Mouse (Mus musculus) limb, embryonic 14.5 days (tissue): ENCODE data around the gene Ranbp3l. TPM values are rescaled to one million over a fixed set of nuclear protein-coding genes. Genes with fewer than 3 reads are reported as not detected.

Experiments used
- ATAC-seq: fragments of 200-750 bp; cut with Nextera tagmentation; 2 replicates; pipeline ENCODE4 v1.8.0; 2017; ENCODE audit warnings: low read depth, moderate number of reproducible peaks, moderate TSS enrichment; ENCODE audit not compliant: low FRiP score
- DNase-seq: peaks from one replicate; pipeline ENCODE4 v3.0.0-alpha.2; 2015; ENCODE audit warnings: low spot score
- H3K27ac ChIP-seq: fragments of 300-500 bp; sonication (generic); replicated peaks from 2 replicates; pipeline ENCODE4 v1.5.1; 2014; ENCODE audit warnings: low read depth, mild to moderate bottlenecking, low read length, moderate library complexity, mixed read lengths
- H3K27me3 ChIP-seq: fragments of 300-500 bp; sonication (generic); 2 replicates; pipeline ENCODE4 v1.6.1; 2014; ENCODE audit warnings: low read length, mixed read lengths; ENCODE audit not compliant: control insufficient read depth, insufficient read depth
- H3K36me3 ChIP-seq: fragments of 300-500 bp; sonication (generic); 2 replicates; pipeline ENCODE4 v1.6.1; 2014; ENCODE audit warnings: mild to moderate bottlenecking, low read length, moderate library complexity, mixed read lengths; ENCODE audit not compliant: control insufficient read depth, insufficient read depth
- H3K4me1 ChIP-seq: fragments of 300-500 bp; sonication (generic); 2 replicates; pipeline ENCODE4 v1.6.1; 2014; ENCODE audit warnings: antibody characterized with exemption, low read length, mixed read lengths; ENCODE audit not compliant: control insufficient read depth, insufficient read depth
- H3K4me2 ChIP-seq: fragments of 300-500 bp; sonication (generic); replicated peaks from 2 replicates; pipeline ENCODE4 v1.6.1; 2014; ENCODE audit warnings: low read depth, mild to moderate bottlenecking, low read length, moderate library complexity; ENCODE audit not compliant: severe bottlenecking
- H3K4me3 ChIP-seq: fragments of 300-500 bp; sonication (generic); replicated peaks from 2 replicates; pipeline ENCODE4 v1.5.1; 2014; ENCODE audit warnings: low read length
- H3K9ac ChIP-seq: fragments of 300-500 bp; sonication (generic); 2 replicates; pipeline ENCODE4 v1.6.1; 2014; ENCODE audit warnings: mild to moderate bottlenecking, low read depth, low read length, moderate library complexity; ENCODE audit not compliant: severe bottlenecking
- H3K9me3 ChIP-seq: fragments of 300-500 bp; sonication (generic); 2 replicates; pipeline ENCODE4 v1.6.1; 2016; ENCODE audit warnings: low read length; ENCODE audit not compliant: control insufficient read depth
- POLR2A ChIP-seq: fragments of 200-500 bp; IDR thresholded peaks from 2 replicates; pipeline ENCODE4 v1.8.0; 2012; ENCODE audit warnings: inconsistent platforms, mild to moderate bottlenecking, moderate library complexity, borderline replicate concordance; ENCODE audit not compliant: insufficient read depth, insufficient read length; ENCODE audit errors: extremely low read depth
- WGBS: fragments of 180-500 bp; shearing (Covaris S2); extraction: QIAGEN DNeasy Blood & Tissue Kit; methylation state at CpG from one replicate; pipeline ENCODE4 v1.1.7; 2014; 5-methylcytosine and 5-hydroxymethylcytosine counted together
- polyA plus RNA-seq, 2 experiments: library from polyadenylated mRNA; depleted of rRNA in 1 of 2; stranded (reverse) in 1 of 2; unstranded in 1 of 2; fragments of >200 nt; fragmentation: Nextera tagmentation in 1 of 2; extraction: Ambion mirVana in 1 of 2; gene quantifications; 2 replicates each; pipeline versions ENCODE4 v1.2.1 to v1.2.3; 2012 to 2014

Gene Ranbp3l
- polyA plus RNA-seq, 2 experiments, result 0.56 to 0.64 TPM

GRCm38 (mm10) chr15:9055704-9056103 lies 88.0 kb downstream of the Ranbp3l start:
- Histone ChIP-seq H3K4me3 (no peak overlapping the region), H3K9ac (no peak overlapping the region), H3K36me3 (no peaks in the 10 kb centered on the region), H3K4me2 (no peak overlapping the region), H3K9me3 (no peaks in the 10 kb centered on the region), H3K27ac (no peak overlapping the region), H3K27me3 (no peaks in the 10 kb centered on the region), H3K4me1 (no peaks in the 10 kb centered on the region)
- no peak for ATAC-seq
- DNase-seq, result no peak
- TF ChIP-seq POLR2A, result no peak

DNA sequence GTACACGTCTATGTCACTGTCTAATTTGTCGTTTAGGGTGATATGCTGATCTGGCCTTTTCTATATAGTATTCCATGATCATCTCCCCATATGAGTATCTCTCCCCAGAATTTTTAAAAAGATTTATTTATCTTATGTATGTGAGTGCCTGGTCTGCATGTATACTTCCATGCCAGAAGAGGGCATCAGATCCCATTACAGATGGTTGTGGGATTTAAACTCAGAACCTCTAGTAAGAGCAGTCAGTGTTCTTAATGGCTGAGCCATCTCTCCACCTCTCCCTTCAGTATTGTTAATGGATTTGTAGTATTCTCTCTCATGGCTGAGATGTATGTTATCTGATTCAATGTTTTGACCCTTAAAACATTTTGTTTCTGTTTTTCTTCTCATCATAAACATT lies 92.1 kb downstream of the Ranbp3l start:
- ATAC-seq, result no peak
- no peak overlapping the region for H3K4me3 ChIP-seq
- no peak for DNase-seq
- no peak for TF ChIP-seq POLR2A
- H3K9me3 ChIP-seq, result no peaks in the 10 kb centered on the region
- H3K27ac ChIP-seq, result no peak overlapping the region
- H3K9ac ChIP-seq, result no peak overlapping the region
- H3K4me2 ChIP-seq, result no peak overlapping the region
- H3K36me3 ChIP-seq, result no peaks in the 10 kb centered on the region
- WGBS, result 90% methylated on average over 2 of the region's 2 CpGs
- no peaks in the 10 kb centered on the region for H3K27me3 ChIP-seq
- H3K4me1 ChIP-seq, result no peaks in the 10 kb centered on the region

- H3K9me3 ChIP-seq, result no peaks in the 10 kb centered on the region
- no peak overlapping the region for H3K9ac ChIP-seq
- no peaks in the 10 kb centered on the region for H3K36me3 ChIP-seq
- no peak for DNase-seq
- no peak for ATAC-seq
- WGBS, result 69% methylated on average over 7 of the region's 7 CpGs
- no peak overlapping the region for H3K4me2 ChIP-seq
- H3K4me1 ChIP-seq, result no peaks in the 10 kb centered on the region
- no peak overlapping the region for H3K4me3 ChIP-seq
- H3K27me3 ChIP-seq, result no peaks in the 10 kb centered on the region
- no peak for TF ChIP-seq POLR2A
- H3K27ac ChIP-seq, result no peak overlapping the region
These were observed 93.6 kb downstream of the Ranbp3l start for GRCm38 (mm10) chr15:9061150-9061882.

DNA sequence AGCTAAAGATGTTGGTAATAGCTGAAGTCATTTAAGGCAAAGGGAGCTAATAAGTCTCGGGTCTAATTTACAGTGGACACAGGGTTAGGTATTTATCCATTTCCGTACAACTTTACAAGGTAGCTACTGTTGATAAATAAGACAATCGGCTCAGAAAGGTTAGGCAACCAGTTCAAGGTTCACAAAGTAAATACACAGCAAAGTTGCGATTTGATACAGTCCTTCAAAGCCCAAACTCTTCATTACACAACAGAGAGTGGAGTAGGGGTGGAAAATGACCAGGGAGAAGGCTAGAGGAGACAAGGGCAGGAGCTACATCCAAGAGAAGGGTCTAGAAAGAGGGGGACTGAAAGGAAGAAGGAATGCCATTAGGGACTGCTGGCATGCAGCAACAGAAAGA lies 101.1 kb downstream of the Ranbp3l start:
- H3K9ac ChIP-seq, result no peak overlapping the region
- H3K36me3 ChIP-seq, result no peaks in the 10 kb centered on the region
- peaks cover 15% of the 10 kb centered on the region for H3K4me1 ChIP-seq
- no peak overlapping the region for H3K4me3 ChIP-seq
- no peaks in the 10 kb centered on the region for H3K9me3 ChIP-seq
- no peak overlapping the region for H3K27ac ChIP-seq
- 86% methylated on average over 4 of the region's 4 CpGs for WGBS
- H3K4me2 ChIP-seq, result no peak overlapping the region
- DNase-seq, result no peak
- no peaks in the 10 kb centered on the region for H3K27me3 ChIP-seq
- TF ChIP-seq POLR2A, result no peak
- no peak for ATAC-seq

DNA sequence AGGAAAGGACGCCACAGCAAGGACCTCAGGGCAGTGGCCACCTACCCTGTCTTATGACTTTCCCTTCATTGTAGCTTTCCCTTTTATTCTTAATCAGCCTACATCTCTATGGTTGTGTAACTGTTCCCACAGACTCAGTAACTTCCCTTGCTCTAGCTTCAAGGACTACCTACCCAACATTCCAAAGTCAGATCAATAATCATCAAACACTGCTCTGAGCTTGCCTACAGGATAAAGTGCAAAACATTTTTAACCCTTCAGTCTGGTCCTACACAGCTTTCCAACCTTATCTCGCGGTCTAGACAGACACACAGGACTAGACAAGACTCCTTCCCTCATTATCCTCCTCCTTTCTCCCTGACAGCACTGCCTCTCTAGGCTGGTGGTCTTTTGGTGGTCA lies 102.6 kb downstream of the Ranbp3l start:
- peak overlapping the region; percentile 79 for H3K4me2 ChIP-seq
- H3K4me3 ChIP-seq, result peak overlapping the region; percentile 92
- 4% methylated on average over 3 of the region's 3 CpGs for WGBS
- no peaks in the 10 kb centered on the region for H3K36me3 ChIP-seq
- H3K9ac ChIP-seq, result peak overlapping the region; percentile 93
- peak overlapping the region; percentile 77 for H3K27ac ChIP-seq
- H3K9me3 ChIP-seq, result no peaks in the 10 kb centered on the region
- no peaks in the 10 kb centered on the region for H3K27me3 ChIP-seq
- H3K4me1 ChIP-seq, result peaks cover 23% of the 10 kb centered on the region
- DNase-seq, result no peak
- no peak for ATAC-seq
- no peak for TF ChIP-seq POLR2A
